Mouse (Mus musculus) embryonic fibroblast, embryonic 13.5 days (primary cell): ENCODE data around the gene Lmod2. TPM values are rescaled to one million over a fixed set of nuclear protein-coding genes. Genes with fewer than 3 reads are reported as not detected.

Experiments used
- H3K27ac ChIP-seq: 2 replicates; pipeline ENCODE4 v1.5.1; 2012; ENCODE audit warnings: low read length, control low read depth, inconsistent platforms; ENCODE audit not compliant: insufficient read depth
- H3K4me1 ChIP-seq: 2 replicates; pipeline ENCODE4 v1.6.1; 2011; ENCODE audit warnings: low read length; ENCODE audit not compliant: control insufficient read depth, insufficient read depth
- H3K4me3 ChIP-seq: 2 replicates; pipeline ENCODE4 v1.5.1; 2011; ENCODE audit warnings: mild to moderate bottlenecking, control low read depth, low read length; ENCODE audit not compliant: insufficient read depth
- CTCF ChIP-seq: IDR thresholded peaks from 2 replicates; pipeline ENCODE4 v1.5.1; 2011; ENCODE audit warnings: mild to moderate bottlenecking, control low read depth, low read length, moderate library complexity, borderline replicate concordance; ENCODE audit not compliant: insufficient read depth
- POLR2A ChIP-seq: IDR thresholded peaks from 2 replicates; pipeline ENCODE4 v1.6.1; 2011; ENCODE audit warnings: low read depth, mild to moderate bottlenecking, control low read depth, low read length, moderate library complexity
- polyA plus RNA-seq: library from polyadenylated mRNA; stranded (reverse); fragments of >200 nt; gene quantifications from 2 replicates; pipeline ENCODE4 v1.2.4, GENCODE M21; 2011; ENCODE audit warnings: low read depth; ENCODE audit not compliant: missing spikeins, insufficient read length

Lmod2 gene
- polyA plus RNA-seq, 1 experiment: not detected

- H3K27ac ChIP-seq: no peak overlapping the region
- no peaks in the 10 kb centered on the region for H3K4me1 ChIP-seq
- no peak overlapping the region for H3K4me3 ChIP-seq
- no peak for TF ChIP-seq POLR2A
Measured at GRCm38 (mm10) chr6:24600726-24601125, 3.2 kb downstream of the Lmod2 start.

GRCm38 (mm10) chr6:24601668-24602067 is 4.1 kb downstream of the Lmod2 start:
- H3K27ac ChIP-seq: no peak overlapping the region
- H3K4me3 ChIP-seq: no peak overlapping the region
- H3K4me1 ChIP-seq: no peaks in the 10 kb centered on the region
- TF ChIP-seq POLR2A (no peak), CTCF (no peak)

GRCm38 (mm10) chr6:24602351-24602750 is 4.8 kb downstream of the Lmod2 start:
- TF ChIP-seq POLR2A (no peak), CTCF (no peak)
- H3K4me1 ChIP-seq: no peaks in the 10 kb centered on the region
- no peak overlapping the region for H3K27ac ChIP-seq
- no peak overlapping the region for H3K4me3 ChIP-seq

- TF ChIP-seq POLR2A (no peak), CTCF (no peak)
- H3K4me1 ChIP-seq: no peaks in the 10 kb centered on the region
- no peak overlapping the region for H3K27ac ChIP-seq
- H3K4me3 ChIP-seq: no peak overlapping the region
Measured at GRCm38 (mm10) chr6:24602993-24603392, 5.4 kb downstream of the Lmod2 start.

GRCm38 (mm10) chr6:24604289-24604688 is 6.7 kb downstream of the Lmod2 start:
- no peaks in the 10 kb centered on the region for H3K4me1 ChIP-seq
- H3K4me3 ChIP-seq: no peak overlapping the region
- no peak for TF ChIP-seq CTCF
- no peak for TF ChIP-seq POLR2A
- H3K27ac ChIP-seq: no peak overlapping the region

GRCm38 (mm10) chr6:24605631-24606030 is 8.1 kb downstream of the Lmod2 start:
- TF ChIP-seq CTCF (no peak), POLR2A (no peak)
- Histone ChIP-seq H3K4me3 (no peak overlapping the region), H3K27ac (no peak overlapping the region), H3K4me1 (no peaks in the 10 kb centered on the region; the same call in 1 of the 2 replicates)

GRCm38 (mm10) chr6:24606512-24606911 is 8.9 kb downstream of the Lmod2 start:
- H3K4me1 ChIP-seq: no peaks in the 10 kb centered on the region; the same call in 1 of the 2 replicates
- no peak overlapping the region for H3K4me3 ChIP-seq
- no peak overlapping the region for H3K27ac ChIP-seq
- TF ChIP-seq POLR2A (no peak), CTCF (no peak)

- Histone ChIP-seq H3K4me1 (no peaks in the 10 kb centered on the region; the same call in 1 of the 2 replicates), H3K27ac (no peak overlapping the region), H3K4me3 (no peak overlapping the region)
- TF ChIP-seq POLR2A (no peak), CTCF (no peak)
Measured at GRCm38 (mm10) chr6:24607531-24607930, 10.0 kb downstream of the Lmod2 start.

GRCm38 (mm10) chr6:24608129-24608528 is 10.6 kb downstream of the Lmod2 start:
- no peak overlapping the region for H3K27ac ChIP-seq
- H3K4me3 ChIP-seq: no peak overlapping the region
- no peaks in the 10 kb centered on the region; the same call in 1 of the 2 replicates for H3K4me1 ChIP-seq
- TF ChIP-seq POLR2A (no peak), CTCF (no peak)

GRCm38 (mm10) chr6:24608682-24609081 is 11.1 kb downstream of the Lmod2 start:
- Histone ChIP-seq H3K4me3 (no peak overlapping the region), H3K4me1 (no peaks in the 10 kb centered on the region; the same call in 1 of the 2 replicates), H3K27ac (no peak overlapping the region)
- TF ChIP-seq POLR2A: no peak
- TF ChIP-seq CTCF: no peak

- H3K4me3 ChIP-seq: no peak overlapping the region
- TF ChIP-seq POLR2A (no peak), CTCF (no peak)
- no peaks in the 10 kb centered on the region; the same call in 1 of the 2 replicates for H3K4me1 ChIP-seq
- H3K27ac ChIP-seq: no peak overlapping the region
Measured at GRCm38 (mm10) chr6:24609531-24609930, 12.0 kb downstream of the Lmod2 start.

GRCm38 (mm10) chr6:24610358-24610757 is 12.8 kb downstream of the Lmod2 start:
- Histone ChIP-seq H3K4me3 (no peak overlapping the region), H3K4me1 (no peaks in the 10 kb centered on the region; the same call in 1 of the 2 replicates), H3K27ac (no peak overlapping the region)
- TF ChIP-seq CTCF: no peak
- no peak for TF ChIP-seq POLR2A
